Mouse (Mus musculus) limb, embryonic 11.5 days (tissue): ENCODE measurements around the gene Exoc7. TPM values are rescaled to one million over a fixed set of nuclear protein-coding genes. Genes with fewer than 3 reads are reported as not detected.

Experiments
- ATAC-seq: fragments of 200-750 bp; cut with Nextera tagmentation; 2 replicates; pipeline ENCODE4 v1.8.0; 2017; ENCODE audit warnings: low read depth; ENCODE audit not compliant: insufficient number of reproducible peaks, low FRiP score, low TSS enrichment
- DNase-seq: peaks from one replicate; pipeline ENCODE4 v3.0.0-alpha.2; 2015; ENCODE audit warnings: low spot score
- H3K27ac ChIP-seq: fragments of 300-500 bp; sonication (generic); replicated peaks from 2 replicates; pipeline ENCODE4 v1.5.1; 2014; ENCODE audit warnings: low read depth, mild to moderate bottlenecking, low read length
- H3K27me3 ChIP-seq: fragments of 300-500 bp; sonication (generic); 2 replicates; pipeline ENCODE4 v1.6.1; 2014; ENCODE audit warnings: mild to moderate bottlenecking, low read length, mixed read lengths; ENCODE audit not compliant: control insufficient read depth, insufficient read depth
- H3K36me3 ChIP-seq: fragments of 300-500 bp; sonication (generic); 2 replicates; pipeline ENCODE4 v1.6.1; 2014; ENCODE audit warnings: mild to moderate bottlenecking, low read length, moderate library complexity, mixed read lengths; ENCODE audit not compliant: control insufficient read depth, insufficient read depth
- H3K4me1 ChIP-seq: fragments of 300-500 bp; sonication (generic); 2 replicates; pipeline ENCODE4 v1.6.1; 2014; ENCODE audit warnings: low read length, mixed read lengths; ENCODE audit not compliant: control insufficient read depth, insufficient read depth
- H3K4me2 ChIP-seq: fragments of 300-500 bp; sonication (generic); 2 replicates; pipeline ENCODE4 v1.6.1; 2014; ENCODE audit warnings: low read depth, mild to moderate bottlenecking, moderate library complexity; ENCODE audit not compliant: severe bottlenecking
- H3K4me3 ChIP-seq: fragments of 300-500 bp; sonication (generic); 2 replicates; pipeline ENCODE4 v1.5.1; 2014; ENCODE audit warnings: low read depth, low read length
- H3K9ac ChIP-seq: fragments of 300-500 bp; sonication (generic); 2 replicates; pipeline ENCODE4 v1.6.1; 2014; ENCODE audit warnings: mild to moderate bottlenecking, low read length
- H3K9me3 ChIP-seq: fragments of 300-500 bp; sonication (generic); 2 replicates; pipeline ENCODE4 v1.6.1; 2016; ENCODE audit warnings: low read length; ENCODE audit not compliant: control insufficient read depth
- WGBS: fragments of 180-500 bp; shearing (Covaris S2); extraction: QIAGEN DNeasy Blood & Tissue Kit; methylation state at CpG from one replicate; pipeline ENCODE4 v1.1.7; 2014; 5-methylcytosine and 5-hydroxymethylcytosine counted together
- polyA plus RNA-seq: library from polyadenylated mRNA; unstranded; fragments of >200 nt; fragmentation: Nextera tagmentation; extraction: Ambion mirVana; gene quantifications from 2 replicates; pipeline ENCODE4 v1.2.1, GENCODE M21; 2014

Exoc7 gene
- polyA plus RNA-seq: 69.4 and 69.5 TPM in 2 replicates

DNA sequence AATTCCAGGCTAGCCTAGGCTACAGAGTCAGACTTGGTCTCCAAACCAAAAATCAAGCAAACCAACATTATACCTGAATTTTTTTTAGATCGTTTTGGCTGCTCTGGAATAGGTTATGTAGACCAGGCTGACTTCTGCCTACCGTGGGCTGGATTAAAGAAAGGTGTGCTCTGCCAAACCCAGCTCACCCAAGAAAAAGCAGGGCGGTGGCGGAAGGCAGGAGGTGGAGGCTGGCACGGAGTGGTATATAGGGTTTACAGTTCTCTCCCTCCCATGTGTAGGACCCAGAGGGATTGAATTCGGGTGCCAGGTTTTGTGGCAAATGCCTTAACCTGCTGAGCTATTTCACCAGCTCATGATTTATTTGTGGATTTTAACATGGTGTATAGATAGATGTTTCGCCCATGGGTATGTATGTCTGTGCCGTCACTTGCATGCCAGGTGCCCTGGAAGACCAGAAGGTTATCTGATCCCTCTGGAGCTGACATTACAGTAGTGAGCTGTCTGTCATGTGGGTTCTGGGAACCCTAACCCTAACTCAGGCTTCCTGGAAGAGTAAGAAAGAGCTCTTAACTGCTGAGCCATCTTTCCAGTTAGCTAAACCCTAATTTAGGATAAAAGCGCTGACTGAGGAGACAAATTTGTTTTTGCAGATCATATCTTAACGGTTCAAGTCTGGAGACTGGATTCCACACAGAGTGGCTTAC is at the start of gene Exoc7:
Gene Exoc7 (minus strand): TSS at position 215 of the 707 bp plus-strand sequence.
- DNase-seq: no peak
- peak within 1 kb of the TSS; percentile 79 for H3K4me2 ChIP-seq
- H3K9ac ChIP-seq: peak within 1 kb of the TSS; percentile 68
- no peaks in the 10 kb centered on the region for H3K27me3 ChIP-seq
- H3K36me3 ChIP-seq: peaks cover 5% of the 10 kb centered on the region; the same call in 1 of the 2 replicates
- ATAC-seq: no peak
- H3K4me3 ChIP-seq: peak within 1 kb of the TSS; percentile 85
- H3K4me1 ChIP-seq: peaks cover 8% of the 10 kb centered on the region
- WGBS: 89% methylated on average over 10 of the region's 10 CpGs
- H3K9me3 ChIP-seq: no peaks in the 10 kb centered on the region
- H3K27ac ChIP-seq: no peak within 1 kb of the TSS

- no peaks in the 10 kb centered on the region for H3K9me3 ChIP-seq
- no peak overlapping the region for H3K4me2 ChIP-seq
- WGBS: 29% methylated on average over 17 of the region's 17 CpGs
- H3K4me1 ChIP-seq: no peaks in the 10 kb centered on the region
- DNase-seq (no peak), ATAC-seq (no peak)
- H3K27me3 ChIP-seq: no peaks in the 10 kb centered on the region
- H3K9ac ChIP-seq: no peak overlapping the region
- H3K4me3 ChIP-seq: no peak overlapping the region
- no peak overlapping the region for H3K27ac ChIP-seq
- H3K36me3 ChIP-seq: no peaks in the 10 kb centered on the region
Observed at GRCm38 (mm10) chr11:116354521-116354920, 47.5 kb upstream of the Exoc7 start.

GRCm38 (mm10) chr11:116353535-116353934 is 46.5 kb upstream of the Exoc7 start:
- ATAC-seq: no peak
- Histone ChIP-seq H3K27me3 (no peaks in the 10 kb centered on the region), H3K4me3 (no peak overlapping the region), H3K27ac (no peak overlapping the region), H3K4me2 (no peak overlapping the region), H3K9me3 (no peaks in the 10 kb centered on the region), H3K4me1 (no peaks in the 10 kb centered on the region), H3K9ac (no peak overlapping the region), H3K36me3 (no peaks in the 10 kb centered on the region)
- no peak for DNase-seq
- WGBS: 93% methylated on average over 8 of the region's 8 CpGs

GRCm38 (mm10) chr11:116351294-116351693 is 44.3 kb upstream of the Exoc7 start:
- 87% methylated on average over 5 of the region's 5 CpGs for WGBS
- Histone ChIP-seq H3K36me3 (0 out of 2 replicates have a peak, but pooled peaks cover 4% of the 10 kb centered on the region), H3K9ac (no peak overlapping the region), H3K4me3 (no peak overlapping the region), H3K4me1 (no peaks in the 10 kb centered on the region), H3K9me3 (no peaks in the 10 kb centered on the region), H3K27me3 (no peaks in the 10 kb centered on the region), H3K27ac (no peak overlapping the region), H3K4me2 (no peak overlapping the region)
- no peak for ATAC-seq
- no peak for DNase-seq

DNA sequence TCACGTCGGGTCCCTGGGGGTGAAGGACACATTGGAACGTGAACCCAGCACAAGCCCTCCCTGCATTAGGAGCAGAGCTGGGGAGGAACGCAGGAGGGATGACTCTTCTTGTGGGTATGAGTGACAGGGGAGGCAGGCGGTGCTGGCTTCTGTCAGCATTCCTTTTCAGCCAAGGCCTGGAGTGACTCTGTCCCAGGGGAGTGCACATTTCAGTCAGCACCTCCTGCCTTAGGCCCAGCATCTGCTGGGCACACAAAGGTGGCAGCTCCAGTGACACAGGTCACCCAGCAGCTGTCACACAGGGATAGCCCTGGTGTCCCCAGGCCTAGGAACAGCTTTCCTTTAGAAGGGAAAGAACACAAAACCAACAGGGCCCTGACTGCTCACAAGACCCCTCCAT is 40.9 kb upstream of the Exoc7 start:
- no peaks in the 10 kb centered on the region for H3K9me3 ChIP-seq
- WGBS: 69% methylated on average over 5 of the region's 5 CpGs
- no peaks in the 10 kb centered on the region for H3K27me3 ChIP-seq
- H3K9ac ChIP-seq: no peak overlapping the region
- no peak for ATAC-seq
- H3K4me3 ChIP-seq: no peak overlapping the region
- H3K36me3 ChIP-seq: 0 out of 2 replicates have a peak, but pooled peaks cover 4% of the 10 kb centered on the region
- no peak for DNase-seq
- H3K27ac ChIP-seq: no peak overlapping the region
- H3K4me2 ChIP-seq: no peak overlapping the region
- H3K4me1 ChIP-seq: no peaks in the 10 kb centered on the region

- Histone ChIP-seq H3K36me3 (0 out of 2 replicates have a peak, but pooled peaks cover 4% of the 10 kb centered on the region), H3K9ac (no peak overlapping the region)
Observed at GRCm38 (mm10) chr11:116347012-116347411, 40.0 kb upstream of the Exoc7 start.

GRCm38 (mm10) chr11:116342069-116342791 is 35.2 kb upstream of the Exoc7 start:
- Histone ChIP-seq H3K4me2 (no peak overlapping the region), H3K9ac (no peak overlapping the region), H3K4me1 (no peaks in the 10 kb centered on the region), H3K27me3 (no peaks in the 10 kb centered on the region), H3K9me3 (no peaks in the 10 kb centered on the region), H3K27ac (no peak overlapping the region), H3K36me3 (0 out of 2 replicates have a peak, but pooled peaks cover 3% of the 10 kb centered on the region), H3K4me3 (no peak overlapping the region)
- DNase-seq (no peak), ATAC-seq (no peak)
- 79% methylated on average over 25 of the region's 25 CpGs for WGBS

More at GRCm38 (mm10) chr11:116347012-116347411, 40.0 kb upstream of the Exoc7 start:
- H3K4me2 ChIP-seq: no peak overlapping the region
- ATAC-seq (no peak), DNase-seq (no peak)
- no peaks in the 10 kb centered on the region for H3K4me1 ChIP-seq
- no peaks in the 10 kb centered on the region for H3K9me3 ChIP-seq
- no peak overlapping the region for H3K4me3 ChIP-seq
- no peaks in the 10 kb centered on the region for H3K27me3 ChIP-seq
- WGBS: 75% methylated on average over 7 of the region's 7 CpGs
- no peak overlapping the region for H3K27ac ChIP-seq

DNA sequence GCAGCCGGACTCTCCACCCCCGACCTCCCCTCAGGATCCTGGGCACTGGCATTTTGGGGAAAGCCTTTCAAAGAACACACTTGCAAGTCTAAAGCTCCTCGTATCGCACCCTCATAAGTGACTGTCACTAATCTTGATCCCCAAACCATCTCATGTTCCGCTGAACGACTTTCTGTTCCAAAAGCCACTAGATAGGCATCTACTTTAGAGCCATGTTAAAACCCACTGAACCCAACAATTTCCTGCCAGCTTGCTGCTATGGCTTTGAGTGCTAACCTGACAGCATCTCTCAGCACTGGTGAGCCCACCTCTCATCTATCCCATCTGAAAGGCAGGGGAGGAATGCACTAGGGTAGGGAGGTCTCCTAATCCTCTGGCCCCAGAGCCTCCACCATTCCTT is 30.5 kb upstream of the Exoc7 start:
- H3K4me3 ChIP-seq: no peak overlapping the region
- H3K27ac ChIP-seq: no peak overlapping the region
- no peaks in the 10 kb centered on the region for H3K36me3 ChIP-seq
- DNase-seq (no peak), ATAC-seq (no peak)
- peaks cover 14% of the 10 kb centered on the region for H3K4me1 ChIP-seq
- no peak overlapping the region for H3K9ac ChIP-seq
- no peak overlapping the region for H3K4me2 ChIP-seq
- no peaks in the 10 kb centered on the region for H3K9me3 ChIP-seq
- peaks cover 23% of the 10 kb centered on the region for H3K27me3 ChIP-seq
- 78% methylated on average over 6 of the region's 6 CpGs for WGBS
